Mouse (Mus musculus): Measurements from ENCODE around the gene Dnm3. TPM values are rescaled to one million over a fixed set of nuclear protein-coding genes. Genes with fewer than 3 reads are reported as not detected.

Dnm3 gene
- polyA plus RNA-seq, 1 experiment from 2014 or later: 11.3 TPM

DNA sequence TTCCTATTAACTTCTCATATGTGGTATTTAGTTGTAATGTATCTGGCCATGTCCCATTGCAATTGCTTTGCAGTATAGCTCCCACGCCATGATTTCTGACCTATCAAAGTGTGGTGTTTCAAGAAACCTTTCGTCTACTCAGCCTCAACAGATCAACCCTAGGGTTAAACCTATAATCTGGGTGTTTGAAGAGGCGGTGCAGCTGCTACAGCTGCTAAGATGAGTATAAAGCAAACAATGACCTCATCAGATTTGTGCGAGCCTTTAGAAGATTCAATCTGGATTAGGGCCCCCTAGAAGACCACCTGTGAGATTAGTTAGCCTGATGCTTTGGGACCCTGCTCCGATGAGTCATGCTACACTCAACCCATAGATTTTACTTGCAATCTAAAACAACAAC, 321.0 kb downstream of the Dnm3 start:
- DNase-seq (ENCODE audit: low spot score) (no peak), ATAC-seq (replicated peaks; ENCODE audit: insufficient number of reproducible peaks, low FRiP score, low TSS enrichment, low read depth) (no peak)
- no peaks in the 10 kb centered on the region for H3K27me3 ChIP-seq (ENCODE audit: control insufficient read depth, insufficient read depth, low read length)
- no peak overlapping the region for H3K4me3 ChIP-seq (ENCODE audit: low read depth, low read length)
- no peaks in the 10 kb centered on the region for H3K36me3 ChIP-seq (replicated peaks; ENCODE audit: control insufficient read depth, insufficient read depth, low read depth, low read length)
- H3K4me2 ChIP-seq (ENCODE audit: low read depth, low read length): no peak overlapping the region
- H3K9ac ChIP-seq (replicated peaks; ENCODE audit: low read length): no peak overlapping the region
- no peaks in the 10 kb centered on the region for H3K9me3 ChIP-seq (replicated peaks; ENCODE audit: control insufficient read depth, low read length)
- WGBS: 70% methylated on average over 5 of the region's 5 CpGs
- H3K27ac ChIP-seq (replicated peaks; ENCODE audit: low read depth, low read length): no peak overlapping the region
- no peaks in the 10 kb centered on the region for H3K4me1 ChIP-seq (ENCODE audit: control insufficient read depth, insufficient read depth, low read length)

DNA sequence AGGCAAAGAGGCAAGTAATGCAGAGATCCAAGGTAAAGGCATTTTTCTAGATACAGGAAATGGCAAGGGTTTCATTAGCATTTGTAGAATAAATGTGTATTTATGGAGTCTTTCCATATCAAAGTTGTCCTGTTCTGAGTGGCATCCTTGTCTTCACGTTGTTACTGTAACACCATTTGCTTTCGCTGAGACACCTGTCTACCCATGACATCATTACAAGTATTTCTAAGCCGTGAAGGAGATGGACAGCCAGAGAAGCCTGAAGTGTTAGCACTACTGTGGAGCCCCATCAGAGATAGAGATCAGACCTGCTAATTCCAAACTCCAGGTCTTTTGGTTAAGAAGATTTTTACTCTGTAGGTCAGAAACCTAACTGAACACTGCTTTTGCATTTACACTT, 322.3 kb downstream of the Dnm3 start:
- 83% methylated on average over 3 of the region's 3 CpGs for WGBS

DNA sequence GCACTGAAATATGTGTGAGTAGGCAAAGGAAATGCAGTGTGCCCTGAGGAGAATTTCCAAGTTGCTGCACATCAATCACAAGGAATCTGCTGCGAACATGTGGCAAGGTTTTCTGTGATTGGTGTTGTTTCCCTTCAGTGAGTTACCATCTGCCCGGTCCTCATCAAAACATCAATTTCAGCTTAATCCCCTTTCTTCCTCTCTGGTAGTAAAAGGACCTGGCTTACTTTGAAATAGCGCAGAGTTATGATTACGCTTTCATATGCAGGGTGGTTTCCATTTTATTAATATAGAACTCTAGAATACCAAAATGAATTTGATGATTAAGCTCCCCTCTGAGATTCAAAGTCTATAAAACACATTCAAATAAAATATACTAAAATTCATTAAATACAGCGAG, 324.7 kb downstream of the Dnm3 start:
- H3K9me3 ChIP-seq (replicated peaks; ENCODE audit: control insufficient read depth, low read length): no peaks in the 10 kb centered on the region
- peak; percentile 43 for DNase-seq (ENCODE audit: low spot score)
- no peaks in the 10 kb centered on the region for H3K36me3 ChIP-seq (replicated peaks; ENCODE audit: control insufficient read depth, insufficient read depth, low read depth, low read length)
- no peak overlapping the region for H3K27ac ChIP-seq (replicated peaks; ENCODE audit: low read depth, low read length)
- no peaks in the 10 kb centered on the region for H3K4me1 ChIP-seq (ENCODE audit: control insufficient read depth, insufficient read depth, low read length)
- WGBS: 58% methylated on average over 5 of the region's 5 CpGs
- no peak overlapping the region for H3K4me3 ChIP-seq (ENCODE audit: low read depth, low read length)
- no peak for ATAC-seq (replicated peaks; ENCODE audit: insufficient number of reproducible peaks, low FRiP score, low TSS enrichment, low read depth)
- no peak overlapping the region for H3K4me2 ChIP-seq (ENCODE audit: low read depth, low read length)
- H3K9ac ChIP-seq (replicated peaks; ENCODE audit: low read length): no peak overlapping the region
- no peaks in the 10 kb centered on the region for H3K27me3 ChIP-seq (ENCODE audit: control insufficient read depth, insufficient read depth, low read length)

More for the DNA sequence above, 322.3 kb downstream of the Dnm3 start:
- Histone ChIP-seq H3K27me3 (ENCODE audit: control insufficient read depth, insufficient read depth, low read length) (no peaks in the 10 kb centered on the region), H3K4me1 (ENCODE audit: control insufficient read depth, insufficient read depth, low read length) (no peaks in the 10 kb centered on the region), H3K36me3 (replicated peaks; ENCODE audit: control insufficient read depth, insufficient read depth, low read depth, low read length) (no peaks in the 10 kb centered on the region), H3K9ac (replicated peaks; ENCODE audit: low read length) (no peak overlapping the region), H3K4me3 (ENCODE audit: low read depth, low read length) (no peak overlapping the region), H3K27ac (replicated peaks; ENCODE audit: low read depth, low read length) (no peak overlapping the region), H3K9me3 (replicated peaks; ENCODE audit: control insufficient read depth, low read length) (no peaks in the 10 kb centered on the region), H3K4me2 (ENCODE audit: low read depth, low read length) (no peak overlapping the region)
- no peak for DNase-seq (ENCODE audit: low spot score)
- ATAC-seq (replicated peaks; ENCODE audit: insufficient number of reproducible peaks, low FRiP score, low TSS enrichment, low read depth): no peak

DNA sequence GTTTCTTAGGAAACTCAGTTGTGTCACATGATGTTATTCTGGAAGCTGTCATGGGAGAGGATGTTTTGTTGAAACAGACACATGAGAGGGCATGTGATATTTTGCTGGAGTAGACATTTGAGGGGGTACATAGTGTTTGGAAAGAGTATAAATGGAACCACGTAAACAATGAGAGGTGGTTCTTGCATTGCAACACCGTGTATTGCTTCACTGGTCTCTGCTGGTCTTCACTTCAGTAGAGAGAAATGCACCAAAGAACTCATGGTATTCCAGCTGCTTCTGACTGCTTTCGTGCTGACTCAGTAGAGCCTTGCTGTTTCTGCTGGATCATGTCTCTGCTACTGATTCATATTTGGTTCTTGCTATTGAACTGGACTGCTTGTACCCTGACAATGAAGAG, 328.1 kb downstream of the Dnm3 start:
- H3K36me3 ChIP-seq (replicated peaks; ENCODE audit: control insufficient read depth, insufficient read depth, low read depth, low read length): no peaks in the 10 kb centered on the region
- no peak overlapping the region for H3K9ac ChIP-seq (replicated peaks; ENCODE audit: low read length)
- H3K27me3 ChIP-seq (ENCODE audit: control insufficient read depth, insufficient read depth, low read length): no peaks in the 10 kb centered on the region
- ATAC-seq (replicated peaks; ENCODE audit: insufficient number of reproducible peaks, low FRiP score, low TSS enrichment, low read depth) (no peak), DNase-seq (ENCODE audit: low spot score) (no peak)
- no peak overlapping the region for H3K27ac ChIP-seq (replicated peaks; ENCODE audit: low read depth, low read length)
- H3K4me3 ChIP-seq (ENCODE audit: low read depth, low read length): no peak overlapping the region
- H3K4me2 ChIP-seq (ENCODE audit: low read depth, low read length): no peak overlapping the region
- no peaks in the 10 kb centered on the region for H3K4me1 ChIP-seq (ENCODE audit: control insufficient read depth, insufficient read depth, low read length)
- 91% methylated on average over 3 of the region's 3 CpGs for WGBS
- no peaks in the 10 kb centered on the region for H3K9me3 ChIP-seq (replicated peaks; ENCODE audit: control insufficient read depth, low read length)

DNA sequence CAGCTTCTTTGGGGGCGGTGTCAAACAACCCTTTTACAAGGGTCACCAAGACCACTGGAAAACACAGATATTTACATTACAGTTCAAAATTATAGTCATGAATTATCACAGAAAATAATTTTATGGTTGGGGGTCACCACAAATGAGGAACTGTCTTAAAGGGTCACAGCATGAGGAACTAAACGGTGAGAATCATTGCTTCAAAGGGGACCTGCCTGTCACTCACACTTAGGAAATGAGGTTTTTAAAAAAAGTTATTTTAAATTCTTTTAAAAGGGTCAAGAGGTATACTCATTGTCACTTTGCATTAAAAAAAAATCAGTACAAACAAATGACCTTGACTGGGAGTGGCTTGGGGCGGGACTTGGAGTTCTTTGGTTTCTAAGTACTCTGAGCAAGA, 330.3 kb downstream of the Dnm3 start:
- no peak for ATAC-seq (replicated peaks; ENCODE audit: insufficient number of reproducible peaks, low FRiP score, low TSS enrichment, low read depth)
- WGBS: 74% methylated on average over 3 of the region's 3 CpGs
- Histone ChIP-seq H3K4me3 (ENCODE audit: low read depth, low read length) (no peak overlapping the region), H3K36me3 (replicated peaks; ENCODE audit: control insufficient read depth, insufficient read depth, low read depth, low read length) (no peaks in the 10 kb centered on the region), H3K4me2 (ENCODE audit: low read depth, low read length) (no peak overlapping the region), H3K9ac (replicated peaks; ENCODE audit: low read length) (no peak overlapping the region), H3K9me3 (replicated peaks; ENCODE audit: control insufficient read depth, low read length) (no peaks in the 10 kb centered on the region), H3K4me1 (ENCODE audit: control insufficient read depth, insufficient read depth, low read length) (no peaks in the 10 kb centered on the region), H3K27me3 (ENCODE audit: control insufficient read depth, insufficient read depth, low read length) (no peaks in the 10 kb centered on the region), H3K27ac (replicated peaks; ENCODE audit: low read depth, low read length) (no peak overlapping the region)
- DNase-seq (ENCODE audit: low spot score): no peak

DNA sequence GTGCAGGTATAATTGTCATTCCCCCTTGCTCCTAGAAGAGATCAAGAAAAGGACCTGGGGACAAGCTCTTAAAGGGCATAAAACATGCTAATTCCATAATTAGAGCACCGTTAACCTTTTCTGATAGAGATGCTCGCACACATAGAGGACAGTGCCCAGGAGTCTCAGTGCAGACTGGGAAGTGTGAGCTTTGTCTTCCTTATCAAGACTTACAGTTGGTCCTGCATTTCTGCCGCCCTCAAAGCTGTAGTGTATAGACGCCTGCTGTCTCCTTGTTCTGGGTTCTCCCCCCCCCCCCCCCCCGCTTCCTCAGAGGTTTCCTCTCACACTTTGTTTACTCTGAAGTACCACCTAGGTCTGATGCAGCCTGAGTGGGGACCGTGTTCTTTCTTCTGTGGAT, 332.1 kb downstream of the Dnm3 start:
- Histone ChIP-seq H3K36me3 (replicated peaks; ENCODE audit: control insufficient read depth, insufficient read depth, low read depth, low read length) (no peaks in the 10 kb centered on the region), H3K27ac (replicated peaks; ENCODE audit: low read depth, low read length) (no peak overlapping the region), H3K9ac (replicated peaks; ENCODE audit: low read length) (no peak overlapping the region), H3K4me1 (ENCODE audit: control insufficient read depth, insufficient read depth, low read length) (no peaks in the 10 kb centered on the region), H3K27me3 (ENCODE audit: control insufficient read depth, insufficient read depth, low read length) (no peaks in the 10 kb centered on the region), H3K4me3 (ENCODE audit: low read depth, low read length) (no peak overlapping the region), H3K4me2 (ENCODE audit: low read depth, low read length) (no peak overlapping the region), H3K9me3 (replicated peaks; ENCODE audit: control insufficient read depth, low read length) (no peaks in the 10 kb centered on the region)
- DNase-seq (ENCODE audit: low spot score) (no peak), ATAC-seq (replicated peaks; ENCODE audit: insufficient number of reproducible peaks, low FRiP score, low TSS enrichment, low read depth) (no peak)
- 86% methylated on average over 5 of the region's 6 CpGs for WGBS

DNA sequence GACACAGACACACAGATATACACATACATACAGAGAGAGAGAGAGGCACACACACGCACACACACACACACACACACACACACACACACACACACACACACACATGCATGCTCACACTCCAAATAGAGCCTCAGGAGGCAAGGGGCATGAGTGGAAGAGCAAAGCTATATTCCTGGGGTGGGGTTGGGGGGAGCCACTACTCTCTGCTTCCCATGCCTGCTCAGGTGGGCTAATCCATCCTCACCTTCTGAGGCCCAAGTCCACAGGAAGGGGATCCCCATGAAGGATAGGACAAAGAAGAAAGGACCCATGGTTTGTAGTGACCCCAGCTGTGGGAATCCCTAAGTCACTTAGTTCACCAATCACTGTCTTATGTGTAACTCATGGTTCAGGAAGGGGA, 332.8 kb downstream of the Dnm3 start:
- no peak overlapping the region for H3K27ac ChIP-seq (replicated peaks; ENCODE audit: low read depth, low read length)
- no peak overlapping the region for H3K4me2 ChIP-seq (ENCODE audit: low read depth, low read length)
- DNase-seq (ENCODE audit: low spot score) (no peak), ATAC-seq (replicated peaks; ENCODE audit: insufficient number of reproducible peaks, low FRiP score, low TSS enrichment, low read depth) (no peak)
- no peaks in the 10 kb centered on the region for H3K9me3 ChIP-seq (replicated peaks; ENCODE audit: control insufficient read depth, low read length)
- no peaks in the 10 kb centered on the region for H3K4me1 ChIP-seq (ENCODE audit: control insufficient read depth, insufficient read depth, low read length)
- H3K4me3 ChIP-seq (ENCODE audit: low read depth, low read length): no peak overlapping the region
- H3K27me3 ChIP-seq (ENCODE audit: control insufficient read depth, insufficient read depth, low read length): no peaks in the 10 kb centered on the region
- H3K36me3 ChIP-seq (replicated peaks; ENCODE audit: control insufficient read depth, insufficient read depth, low read depth, low read length): no peaks in the 10 kb centered on the region
- H3K9ac ChIP-seq (replicated peaks; ENCODE audit: low read length): no peak overlapping the region
- 60% methylated on average over 1 of the region's 1 CpGs for whole genome bisulfite sequencing

DNA sequence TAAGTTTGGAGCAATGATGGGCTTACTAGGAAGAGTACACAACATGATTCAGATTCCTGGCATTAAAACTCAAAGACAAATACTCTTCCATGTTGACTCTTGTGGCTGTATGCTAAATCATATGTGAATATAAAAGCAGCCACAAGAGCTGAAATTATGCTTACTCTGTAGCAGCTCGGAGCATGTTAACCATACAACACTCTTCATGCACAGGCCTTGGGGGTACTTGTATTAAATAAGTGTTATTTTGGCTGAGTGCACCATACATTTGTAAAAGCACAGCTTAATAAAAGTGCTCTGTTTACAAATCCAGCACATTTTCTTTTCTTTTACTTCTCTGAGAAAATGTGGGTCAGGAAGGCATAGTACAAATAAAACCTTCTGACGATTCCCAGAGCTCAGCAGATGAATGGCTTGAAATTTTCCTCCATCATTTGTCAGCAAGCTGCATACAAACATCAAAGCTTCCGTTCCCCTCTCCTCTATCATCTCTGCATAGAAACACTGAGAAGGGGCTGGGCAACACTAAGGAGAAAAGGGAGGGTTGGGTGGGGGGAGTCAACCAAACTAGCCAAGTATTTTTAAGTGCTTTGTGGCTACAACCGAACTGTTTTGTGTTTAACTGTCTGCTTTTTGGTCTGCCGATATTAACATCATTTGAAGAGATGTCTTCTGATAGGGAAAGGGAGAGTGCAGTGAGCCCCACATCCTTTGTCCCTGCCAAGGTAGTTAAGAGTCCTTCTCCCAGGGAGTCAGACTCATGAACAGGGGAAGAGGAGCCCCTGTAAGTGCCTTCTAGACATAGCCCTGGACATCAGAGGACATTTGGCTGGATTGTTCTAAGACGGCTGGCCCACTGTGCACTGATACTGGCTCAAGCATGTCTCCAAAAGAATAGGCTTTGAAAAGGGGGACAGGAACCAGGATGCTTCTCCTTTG, 333.6 kb downstream of the Dnm3 start:
- Histone ChIP-seq H3K4me2 (ENCODE audit: low read depth, low read length) (no peak overlapping the region), H3K9me3 (replicated peaks; ENCODE audit: control insufficient read depth, low read length) (no peaks in the 10 kb centered on the region), H3K4me3 (ENCODE audit: low read depth, low read length) (no peak overlapping the region), H3K27ac (replicated peaks; ENCODE audit: low read depth, low read length) (0 out of 2 replicates have a peak overlapping the region, but pooled peaks have one; percentile 8), H3K4me1 (ENCODE audit: control insufficient read depth, insufficient read depth, low read length) (no peaks in the 10 kb centered on the region), H3K9ac (replicated peaks; ENCODE audit: low read length) (no peak overlapping the region), H3K36me3 (replicated peaks; ENCODE audit: control insufficient read depth, insufficient read depth, low read depth, low read length) (no peaks in the 10 kb centered on the region), H3K27me3 (ENCODE audit: control insufficient read depth, insufficient read depth, low read length) (no peaks in the 10 kb centered on the region)
- no peak for DNase-seq (ENCODE audit: low spot score)
- no peak for ATAC-seq (replicated peaks; ENCODE audit: insufficient number of reproducible peaks, low FRiP score, low TSS enrichment, low read depth)
- WGBS: 68% methylated on average over 6 of the region's 6 CpGs
